Mouse (Mus musculus) right cerebral cortex, postnatal 14 days (tissue): Measurements from ENCODE around the gene Eef1akmt3.
"Not testable (repeated sequence)": the region's sequence is repeated elsewhere in the genome, so short reads cannot be mapped to it uniquely, and the experiment has no call there.

ENCODE experiments used
- DNase-seq: peaks from one replicate; pipeline ENCODE4 v3.0.0; 2022

Eef1akmt3 gene

DNA sequence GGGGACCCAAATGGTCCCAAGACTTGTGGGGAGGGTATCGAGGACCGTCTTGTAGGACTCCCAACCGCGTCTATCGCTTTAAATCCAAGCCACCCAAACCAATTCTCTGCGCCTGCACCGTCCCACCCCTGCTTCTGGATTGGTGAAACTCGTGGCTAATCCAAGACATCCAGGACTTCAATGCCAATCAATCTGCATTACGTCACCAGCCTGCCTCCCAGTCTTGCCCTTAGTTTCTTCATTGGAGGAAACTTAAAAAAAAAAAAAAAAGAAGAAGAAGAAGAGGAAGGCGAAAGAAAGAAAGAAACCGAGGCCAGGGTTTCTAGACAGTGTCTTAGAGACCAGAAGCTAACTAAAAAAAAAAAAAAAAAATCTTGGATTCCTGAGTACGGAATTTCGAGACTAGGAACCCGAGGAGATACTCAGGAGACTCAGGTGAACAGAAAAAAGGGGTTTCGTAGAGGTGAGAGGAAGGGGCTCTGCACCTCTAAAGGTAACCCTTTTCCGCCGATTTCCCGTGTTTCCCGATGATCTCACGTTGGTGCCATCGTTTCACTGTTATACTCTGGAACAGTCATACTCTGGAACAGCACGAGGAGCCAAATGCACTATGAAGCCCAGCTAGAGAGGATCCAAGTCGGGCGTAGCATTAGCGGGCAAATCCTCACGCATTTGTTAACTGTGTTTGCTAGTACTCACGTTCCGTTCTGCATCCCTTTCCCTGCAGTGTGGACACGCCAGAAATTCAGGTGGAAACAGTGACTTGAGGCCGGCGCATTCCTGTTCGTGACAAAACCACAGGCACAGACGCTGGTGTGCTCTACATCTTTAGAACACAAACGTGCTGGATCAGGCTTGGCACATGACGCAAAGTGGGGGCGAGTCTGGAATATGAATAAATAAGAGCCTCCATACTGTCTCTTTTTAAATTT, 29.1 kb upstream of the Eef1akmt3 start, which contains the start of gene Tspan31:
Gene Tspan31, minus strand, starts transcription at position 75 of the 932 bp plus-strand sequence.
- DNase-seq, result peak; percentile 79

DNA sequence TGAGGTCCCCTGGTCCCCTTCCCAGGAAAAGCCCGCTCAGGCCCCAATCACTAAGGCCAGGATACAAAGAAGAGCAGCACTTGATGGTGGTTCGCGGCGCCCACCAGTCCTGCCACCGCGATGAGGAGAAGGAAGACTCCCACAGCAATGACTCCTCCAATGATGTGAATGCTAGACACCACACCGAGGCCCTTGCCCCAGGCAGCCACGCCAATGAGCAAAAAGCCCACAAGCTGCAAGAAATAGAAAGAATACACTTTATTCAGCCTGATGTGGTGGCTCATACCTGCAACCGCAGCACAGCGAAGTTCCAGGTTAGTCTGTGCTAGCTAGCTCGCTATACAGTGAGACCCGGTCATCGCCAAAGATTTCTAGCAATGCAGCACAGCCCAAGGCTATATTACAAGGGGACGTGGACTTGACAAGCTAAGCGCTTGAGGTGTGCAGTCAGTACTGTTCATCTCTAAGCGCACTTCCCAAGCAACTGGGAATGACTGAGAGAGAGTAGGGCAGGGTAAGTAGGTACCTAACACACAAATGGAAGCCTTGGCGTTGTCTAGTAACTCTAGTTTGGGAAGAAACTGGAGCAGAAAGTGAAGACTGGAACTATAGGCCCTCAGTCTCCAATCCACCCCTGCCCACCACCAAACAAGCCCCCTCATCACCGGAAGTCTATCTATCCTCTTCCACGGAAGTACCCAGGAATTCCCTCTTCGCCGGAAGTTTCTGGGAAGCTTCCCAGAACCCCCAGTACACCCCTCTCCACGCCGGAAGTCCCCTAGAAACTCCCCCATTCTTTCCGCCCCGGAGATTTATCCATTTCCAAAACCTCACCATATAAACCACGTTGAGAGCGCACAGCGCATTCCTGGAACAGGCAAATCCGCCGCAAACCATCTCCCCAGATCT, 28.2 kb upstream of the Eef1akmt3 start:
- DNase-seq, result no peak

DNA sequence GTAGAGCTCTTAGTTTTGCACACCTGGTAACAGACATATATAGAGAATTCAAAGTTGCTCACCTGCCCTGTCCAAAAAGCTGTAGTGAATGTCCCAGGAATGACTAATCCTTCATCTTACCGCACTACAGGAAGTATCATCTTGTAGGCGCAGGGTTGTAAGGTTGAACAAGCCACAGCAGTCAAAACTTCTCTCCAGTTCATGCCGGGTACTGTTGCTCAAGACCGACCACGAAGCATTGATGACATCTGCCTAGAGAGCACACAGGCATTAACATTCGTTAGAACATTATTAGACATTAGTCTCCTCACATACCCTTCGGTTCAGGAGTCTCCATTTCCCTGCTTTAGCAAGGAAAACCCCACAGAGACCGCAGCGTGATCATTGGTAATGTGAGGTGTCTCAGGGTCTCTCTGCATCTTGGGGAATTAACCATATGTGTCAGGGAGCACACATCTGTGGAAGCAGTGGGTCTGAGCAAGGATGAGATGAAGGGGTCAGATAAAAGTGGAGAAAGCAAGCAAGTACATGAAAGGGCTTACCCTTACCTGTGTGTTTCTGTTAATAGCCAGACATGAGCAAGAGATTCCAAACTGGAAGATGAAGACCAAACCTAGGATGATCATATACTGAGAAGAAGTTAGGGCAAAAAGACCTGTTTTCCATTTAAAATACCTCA, 27.2 kb upstream of the Eef1akmt3 start:
- DNase-seq, result no peak

DNA sequence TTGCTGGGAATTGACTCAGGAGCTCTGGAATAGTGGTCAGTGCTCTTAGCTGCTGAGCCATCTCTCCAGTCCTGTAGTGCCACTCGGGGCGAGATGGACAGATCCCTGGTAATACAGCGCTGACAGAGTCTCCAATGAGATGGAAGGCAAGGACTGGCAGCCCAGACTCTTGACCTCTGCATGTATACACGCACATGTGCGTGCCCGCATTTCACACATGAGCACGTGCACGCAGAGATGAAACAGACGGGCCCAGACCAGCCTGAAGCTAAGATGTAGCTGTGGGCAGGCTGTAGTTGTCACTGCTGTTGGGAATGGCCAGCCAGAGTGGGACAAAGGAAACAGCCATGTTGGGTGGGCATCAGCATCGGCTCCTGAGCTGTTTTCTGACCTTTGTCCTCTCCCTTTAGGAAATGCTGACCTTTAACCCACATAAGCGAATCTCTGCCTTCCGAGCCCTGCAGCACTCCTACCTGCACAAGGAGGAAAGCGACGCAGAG, 25.3 kb upstream of the Eef1akmt3 start:
- DNase-seq, result no peak

DNA sequence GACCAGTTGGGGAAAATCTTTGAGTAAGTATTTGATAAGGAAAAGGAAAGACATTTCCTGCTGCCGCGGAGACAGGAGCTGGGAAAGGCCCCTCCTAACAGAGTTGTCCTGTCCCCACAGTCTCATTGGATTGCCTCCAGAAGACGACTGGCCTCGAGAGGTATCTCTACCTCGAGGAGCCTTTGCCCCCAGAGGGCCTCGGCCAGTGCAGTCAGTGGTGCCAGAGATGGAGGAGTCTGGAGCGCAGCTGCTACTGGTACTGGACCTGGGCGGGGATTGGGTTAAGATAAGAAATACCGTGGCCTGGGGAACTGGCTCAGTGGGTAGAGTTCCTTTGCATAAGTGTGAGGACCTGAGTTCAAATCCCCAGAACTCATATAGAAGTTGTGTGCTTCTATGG, 24.7 kb upstream of the Eef1akmt3 start:
- no peak for DNase-seq

DNA sequence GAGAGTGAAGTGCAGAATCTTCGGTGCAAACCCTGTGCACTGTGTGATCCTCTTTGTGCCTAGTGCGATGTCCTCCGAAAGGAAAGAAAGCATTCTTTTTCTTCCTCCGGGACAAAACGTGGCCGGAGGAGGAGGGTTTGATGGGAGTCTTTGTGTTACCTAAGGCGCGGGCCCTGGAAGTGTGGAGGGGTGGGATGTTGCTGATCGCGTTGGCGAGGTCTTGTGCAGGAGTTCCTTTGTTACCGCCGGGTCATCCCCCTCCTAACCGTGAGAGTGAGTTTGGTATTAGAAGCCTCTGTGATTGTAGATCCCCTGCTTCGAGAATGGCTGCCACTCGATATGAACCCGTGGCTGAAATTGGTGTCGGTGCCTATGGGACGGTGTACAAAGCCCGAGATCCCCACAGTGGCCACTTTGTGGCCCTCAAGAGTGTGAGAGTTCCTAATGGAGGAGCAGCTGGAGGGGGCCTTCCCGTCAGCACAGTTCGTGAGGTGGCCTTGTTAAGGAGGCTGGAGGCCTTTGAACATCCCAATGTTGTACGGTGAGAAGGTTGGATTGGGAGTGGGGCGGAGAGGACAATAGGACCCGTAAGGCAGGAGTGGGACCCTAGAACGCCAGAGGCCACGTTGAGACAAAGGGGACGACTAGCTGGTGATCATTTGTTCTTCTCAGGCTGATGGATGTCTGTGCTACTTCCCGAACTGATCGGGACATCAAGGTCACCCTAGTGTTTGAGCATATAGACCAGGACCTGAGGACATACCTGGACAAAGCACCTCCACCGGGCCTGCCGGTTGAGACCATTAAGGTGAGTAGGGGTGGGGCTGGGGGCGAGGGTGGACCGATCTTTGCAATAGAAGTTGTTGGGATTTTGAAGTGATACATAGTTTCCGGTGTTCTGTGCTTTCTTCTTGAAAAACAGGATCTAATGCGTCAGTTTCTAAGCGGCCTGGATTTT, 22.9 kb upstream of the Eef1akmt3 start:
- no peak for DNase-seq

DNA sequence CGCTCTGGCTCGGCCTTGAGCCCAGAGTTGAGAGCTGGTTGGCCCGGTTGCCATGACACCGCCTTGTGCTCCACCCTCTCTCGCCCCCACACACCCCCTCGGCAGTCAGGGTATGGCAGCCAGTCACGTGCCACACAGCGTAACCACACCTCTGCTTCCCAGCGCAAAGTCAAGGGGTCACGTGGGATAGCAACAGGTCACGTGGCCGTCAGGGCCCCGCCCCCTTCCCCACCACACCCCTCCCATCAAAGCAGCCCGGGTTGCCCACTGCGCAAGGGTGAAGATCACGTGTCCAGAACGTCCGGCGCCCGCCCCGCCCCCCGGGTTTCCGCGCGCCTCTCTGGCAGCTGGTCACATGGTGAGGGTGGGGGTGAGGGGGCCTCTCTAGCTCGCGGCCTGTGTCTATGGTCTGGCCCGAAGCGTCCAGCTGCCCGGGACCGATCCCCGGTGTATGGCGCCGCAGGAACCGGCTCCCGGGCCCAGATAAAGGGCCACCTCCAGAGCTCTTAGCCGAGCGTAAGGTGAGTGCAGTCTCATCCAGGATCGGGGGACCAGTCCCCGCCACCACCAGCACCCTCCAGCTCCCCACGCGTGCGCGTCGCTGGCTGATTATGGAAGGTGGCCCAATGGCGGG, 22.0 kb upstream of the Eef1akmt3 start, which contains the start of gene Cdk4:
Gene Cdk4, plus strand, starts transcription at position 296 of the 634 bp plus-strand sequence.
- peak; percentile 99 for DNase-seq

DNA sequence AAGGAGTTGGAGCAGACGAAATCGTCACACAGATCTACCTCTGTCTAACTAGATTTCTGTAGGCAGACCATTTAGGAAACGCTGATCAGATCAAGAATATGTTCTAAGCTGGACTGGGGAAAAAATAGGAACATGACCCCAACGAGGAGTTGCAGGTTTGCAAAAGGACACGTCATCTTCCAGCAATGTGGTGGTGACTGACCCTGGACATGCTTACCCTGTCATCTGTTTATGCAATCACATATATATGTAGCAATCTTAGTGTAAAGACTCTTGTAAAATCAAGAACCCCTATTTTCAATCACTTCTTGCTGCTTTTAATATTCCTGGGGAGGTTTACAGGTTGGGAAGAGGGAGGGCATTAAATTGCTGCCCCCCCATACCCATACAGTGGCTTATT, 21.2 kb upstream of the Eef1akmt3 start:
- DNase-seq, result no peak

DNA sequence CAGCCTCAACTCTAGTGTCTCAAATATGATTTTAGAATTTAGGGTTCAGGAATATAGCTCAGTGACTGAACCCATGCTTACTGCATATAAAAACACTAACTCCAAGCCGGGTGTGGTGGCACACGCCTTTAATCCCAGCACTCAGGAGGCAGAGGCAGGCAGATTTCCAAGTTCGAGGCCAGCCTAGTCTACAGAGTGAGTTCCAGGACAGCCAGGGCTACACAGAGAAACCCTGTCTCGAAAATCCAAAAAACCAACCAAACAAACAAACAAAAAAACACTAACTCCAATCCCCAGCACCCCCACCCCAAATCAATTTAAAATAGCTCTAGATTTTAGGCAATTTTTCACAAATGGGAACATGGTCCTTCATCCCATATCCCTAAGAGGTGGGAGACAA, 20.8 kb upstream of the Eef1akmt3 start:
- DNase-seq, result not testable (repeated sequence)

DNA sequence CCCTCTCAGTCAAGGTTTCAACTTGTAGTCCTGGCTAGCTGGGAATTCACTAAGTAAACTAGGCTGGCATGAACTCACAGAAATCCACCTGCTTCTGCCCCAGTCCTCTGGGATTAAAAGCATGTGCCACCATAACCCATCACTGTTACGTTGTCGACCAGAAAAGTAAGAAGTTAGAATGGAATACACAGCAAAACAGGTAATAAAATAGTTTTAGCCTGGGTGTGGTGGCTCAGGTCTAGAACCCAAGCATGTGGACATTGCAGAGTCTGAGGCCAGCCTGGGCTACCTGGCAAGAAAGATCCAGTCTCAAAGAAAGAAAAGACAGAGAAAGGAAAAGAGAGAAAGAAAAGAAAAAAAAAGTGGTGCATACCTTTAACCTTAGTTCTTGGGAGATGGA, 20.2 kb upstream of the Eef1akmt3 start:
- no peak for DNase-seq

DNA sequence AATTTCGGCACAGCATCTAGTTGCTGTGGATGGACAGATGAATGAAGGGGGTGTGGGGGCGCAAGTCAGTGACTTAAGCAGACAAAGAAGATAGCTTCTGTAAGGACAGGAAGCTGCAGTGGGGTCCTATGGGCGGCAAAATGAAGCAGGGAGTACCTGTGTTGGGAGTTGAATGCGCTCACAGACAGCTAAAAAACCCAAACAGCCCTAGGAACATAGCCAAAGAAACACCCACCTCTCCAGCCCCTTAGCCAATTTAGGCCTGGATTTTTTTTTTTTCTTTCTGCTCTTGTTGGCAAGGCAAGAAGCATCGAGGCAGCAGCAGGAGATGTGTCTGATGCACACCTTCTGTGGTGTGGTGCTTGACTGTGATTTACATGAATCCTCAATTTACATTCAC, 19.8 kb upstream of the Eef1akmt3 start:
- DNase-seq, result no peak

DNA sequence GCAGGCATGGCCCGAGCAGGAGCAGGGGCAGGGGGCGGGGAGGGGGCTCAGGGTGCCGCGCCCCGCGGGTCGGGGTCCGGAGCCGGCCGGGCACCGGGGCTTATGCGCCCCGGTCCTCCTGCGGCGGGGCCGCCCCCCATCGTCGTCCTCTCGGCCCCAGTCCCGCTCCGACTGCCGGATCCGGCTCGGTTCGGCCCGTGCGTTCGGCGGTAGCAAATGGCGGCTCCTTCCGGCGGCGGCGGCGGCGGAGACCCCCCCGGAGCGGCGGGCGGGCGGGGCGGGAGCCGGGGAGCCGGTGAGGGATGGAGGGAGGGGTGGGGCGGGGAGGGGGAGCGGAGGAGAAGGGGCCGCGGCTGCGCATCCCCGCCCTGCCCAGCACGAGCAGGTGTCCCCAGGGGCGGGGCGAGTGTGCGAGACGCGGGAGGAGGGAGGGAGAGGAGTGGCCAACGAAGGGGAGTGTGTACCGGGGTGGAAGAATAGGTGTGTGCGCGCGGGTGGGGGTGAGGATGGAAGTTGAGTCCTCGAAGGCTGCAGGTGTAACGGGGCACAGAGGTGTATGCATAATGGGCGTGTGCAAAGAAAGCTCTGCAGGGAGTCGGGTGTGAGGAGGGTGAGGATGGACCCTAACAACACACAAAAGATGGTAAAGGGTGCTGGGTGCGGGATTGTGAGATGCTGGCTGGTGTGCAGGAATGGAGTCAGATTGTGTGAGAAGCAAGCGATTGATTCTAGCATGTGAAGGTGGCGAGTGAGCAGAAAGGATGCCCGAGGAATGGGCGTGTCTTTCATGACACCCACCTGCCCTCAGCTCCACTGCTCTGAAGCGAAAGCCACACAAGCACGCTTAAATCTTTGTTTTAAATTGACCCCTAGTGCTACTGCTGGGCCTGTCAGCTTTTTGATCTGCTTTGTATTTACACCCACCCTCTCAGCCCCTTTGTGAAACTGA, 18.9 kb upstream of the Eef1akmt3 start, which contains the start of gene March9:
Gene March9, minus strand, starts transcription at position 217 of the 949 bp plus-strand sequence.
- DNase-seq, result peak; percentile 76

DNA sequence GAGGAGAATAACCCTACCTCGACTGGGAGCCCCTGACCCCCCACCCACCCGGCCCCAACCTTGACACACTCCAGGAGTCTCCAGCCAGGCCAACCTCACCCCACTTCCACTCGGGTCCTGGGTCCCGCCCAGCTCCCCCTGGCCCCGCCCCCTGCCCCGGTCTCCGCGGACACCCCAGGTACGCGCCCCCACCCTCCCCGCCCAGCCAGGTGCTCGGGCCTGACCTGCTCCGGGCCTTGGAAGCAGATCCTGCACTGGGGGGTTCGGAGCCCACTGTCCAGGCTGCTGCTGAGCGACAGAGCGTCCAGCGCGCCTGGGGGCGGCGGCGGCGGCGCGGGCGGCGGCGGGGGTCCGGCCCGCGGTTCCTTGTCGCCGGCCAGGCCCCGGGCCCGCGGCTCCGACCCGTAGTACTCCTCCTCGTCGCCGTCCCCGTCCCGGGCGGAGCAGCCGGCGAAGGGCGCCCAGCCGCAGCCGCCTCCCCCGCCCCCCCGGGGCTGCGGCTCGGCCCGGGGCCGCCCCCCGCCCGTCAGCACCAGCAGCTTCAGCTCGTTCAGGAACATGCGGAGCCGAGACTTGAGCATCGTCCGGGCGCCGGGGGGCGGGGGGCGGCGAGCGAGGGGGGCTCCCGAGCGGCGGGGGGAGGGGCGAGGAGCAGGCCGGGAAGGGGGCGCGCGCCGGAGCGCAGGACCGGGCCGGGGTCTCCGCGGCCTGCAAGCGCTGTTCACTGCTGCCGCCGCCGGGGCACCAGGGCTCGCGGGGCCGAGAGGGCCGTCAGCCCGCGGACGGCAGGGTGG, 18.1 kb upstream of the Eef1akmt3 start:
- no peak for DNase-seq

DNA sequence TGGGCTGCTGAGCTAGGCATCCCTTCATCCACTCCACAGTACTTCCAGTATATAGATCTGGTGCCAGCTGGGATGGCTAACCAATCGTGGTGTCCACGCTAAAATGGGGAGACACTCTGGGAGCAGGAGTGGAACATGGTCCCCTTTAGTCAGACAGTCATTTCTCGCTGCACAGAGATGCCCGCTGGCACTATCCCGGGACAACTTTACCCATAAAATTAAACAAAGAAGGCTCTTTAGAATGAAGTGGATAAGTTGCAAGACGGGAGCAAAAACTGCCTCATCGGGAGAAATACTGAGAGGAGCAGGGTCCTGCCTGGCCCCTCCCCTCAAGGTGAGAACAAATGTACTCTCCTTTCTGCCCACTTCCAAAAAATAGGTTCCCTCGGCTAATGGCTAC, 17.4 kb upstream of the Eef1akmt3 start:
- DNase-seq, result no peak

DNA sequence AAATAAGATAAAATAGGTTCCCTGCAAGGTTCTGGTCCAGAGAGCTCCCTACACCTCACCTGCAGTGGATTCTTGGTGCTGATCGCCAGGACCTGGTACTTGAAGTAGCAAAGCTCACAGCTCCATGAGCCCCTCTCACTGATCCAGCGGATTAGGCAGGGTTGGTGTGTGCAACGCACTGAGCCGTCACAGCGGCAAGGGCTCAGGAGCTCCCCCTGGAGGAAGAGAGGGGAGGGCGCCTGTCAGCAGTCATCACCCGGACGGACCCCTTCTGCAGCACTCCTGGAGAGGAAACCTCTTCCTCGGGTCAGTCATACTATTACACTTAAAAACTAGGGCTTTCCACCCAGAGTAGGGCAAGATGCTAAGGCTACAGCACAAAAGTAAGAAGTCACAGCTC, 16.8 kb upstream of the Eef1akmt3 start:
- DNase-seq, result peak; percentile 76

DNA sequence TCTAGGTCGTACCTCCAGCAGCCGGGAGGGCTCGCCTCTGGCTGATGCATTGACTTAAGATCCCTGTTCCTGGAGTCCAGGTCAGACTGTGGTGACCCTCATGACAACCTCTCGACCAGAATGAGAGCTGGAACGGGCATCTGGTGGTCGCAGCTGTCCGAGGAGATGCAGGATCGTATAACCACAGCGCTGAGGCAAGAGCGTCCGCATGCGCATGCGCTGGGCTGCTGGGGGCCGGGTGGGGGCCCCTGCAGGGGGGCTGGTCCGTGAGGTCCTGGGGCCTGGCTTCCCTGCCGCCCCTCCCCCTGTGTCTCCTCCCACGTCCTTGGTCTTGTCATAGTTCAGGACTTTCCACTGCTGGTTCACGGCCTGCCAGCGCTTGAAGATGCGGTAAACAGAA, 15.2 kb upstream of the Eef1akmt3 start:
- no peak for DNase-seq

DNA sequence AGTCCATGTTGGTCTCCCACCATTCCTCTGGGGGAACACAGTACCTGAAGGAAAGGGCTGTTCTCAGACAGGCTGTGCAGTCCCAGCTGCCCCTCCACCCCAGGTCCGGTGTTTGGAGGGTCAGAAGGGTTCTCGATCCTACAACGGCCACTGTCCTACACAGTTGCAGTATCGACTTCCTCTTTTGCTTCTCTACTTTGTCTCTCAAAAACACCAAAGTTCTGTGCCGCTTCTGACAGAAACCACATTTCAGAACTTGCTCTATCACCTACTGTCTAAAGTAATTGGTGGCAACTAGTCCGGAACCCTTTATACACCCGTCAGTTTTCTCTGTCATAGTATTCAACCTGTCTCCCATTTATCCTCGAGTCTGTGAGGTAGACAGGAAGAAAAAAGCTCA, 14.1 kb upstream of the Eef1akmt3 start:
- DNase-seq, result no peak

DNA sequence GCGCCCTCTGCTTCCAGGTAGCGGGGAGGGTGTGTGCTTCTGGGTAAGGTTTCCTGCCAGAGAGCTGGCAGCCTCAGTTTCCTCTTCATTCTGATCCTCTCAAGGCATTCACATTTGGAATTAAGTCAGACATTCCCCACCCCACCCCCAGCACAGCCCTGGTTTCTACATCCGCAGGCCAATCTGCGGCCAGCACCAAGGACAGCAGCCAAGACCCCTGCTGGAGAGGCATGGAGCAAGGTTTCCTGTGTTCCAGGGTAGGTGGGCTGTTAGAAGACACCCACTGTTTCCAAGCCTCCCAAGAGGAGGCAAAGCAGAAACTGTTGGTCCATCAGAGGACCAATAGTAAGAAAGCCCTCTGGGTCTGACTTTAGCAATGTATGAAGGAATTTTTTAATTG, 13.3 kb upstream of the Eef1akmt3 start:
- no peak for DNase-seq

DNA sequence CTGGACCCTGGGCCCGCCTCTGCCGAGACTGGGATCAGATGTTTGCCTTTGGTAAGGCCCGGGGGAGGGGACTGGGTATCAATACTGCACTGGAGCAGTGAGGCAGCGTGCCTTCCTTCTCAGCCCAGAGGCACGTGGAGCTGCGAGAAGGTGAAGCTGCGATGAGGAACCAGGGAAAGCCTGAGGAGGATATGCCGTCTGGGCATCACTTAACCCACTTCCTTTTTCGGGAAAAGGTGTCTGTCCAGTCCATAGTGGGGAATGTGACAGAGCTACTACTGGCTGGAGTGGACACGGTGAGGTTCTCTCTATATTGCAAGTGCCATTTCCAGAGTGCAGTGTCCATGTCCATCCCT, 8.8 kb upstream of the Eef1akmt3 start:
- DNase-seq, result no peak
